Mouse (Mus musculus): ENCODE data around the gene Nxpe3. TPM values are rescaled to one million over a fixed set of nuclear protein-coding genes. Genes with fewer than 3 reads are reported as not detected.

Nxpe3 gene
- polyA plus RNA-seq, 1 experiment from 2014 or later: 0.99 TPM

DNA sequence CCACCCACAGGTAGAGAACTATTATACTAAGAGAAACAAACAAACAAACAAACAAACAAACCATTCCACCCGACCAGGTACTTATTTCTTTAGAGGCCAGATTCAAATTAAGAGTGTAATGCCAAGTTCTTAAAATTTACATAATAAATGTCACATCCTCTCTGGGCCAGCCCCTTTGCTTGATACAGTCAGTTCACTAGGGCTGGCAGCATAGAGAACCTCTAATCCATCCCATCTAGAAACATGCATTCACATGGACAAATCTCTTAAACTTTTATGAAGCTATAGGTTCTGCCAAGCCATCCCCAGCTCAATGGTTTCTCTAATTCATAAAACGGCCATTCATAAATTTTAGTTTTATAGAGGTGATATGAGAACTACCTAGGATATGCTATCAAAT, 57.9 kb downstream of the Nxpe3 start:
- H3K9me3 ChIP-seq (replicated peaks; ENCODE audit: control insufficient read depth, low read length): no peaks in the 10 kb centered on the region
- no peak for ATAC-seq (replicated peaks; ENCODE audit: insufficient number of reproducible peaks, low FRiP score, low TSS enrichment)
- H3K36me3 ChIP-seq (ENCODE audit: control insufficient read depth, insufficient read depth, low read length): no peaks in the 10 kb centered on the region
- H3K4me1 ChIP-seq (ENCODE audit: control insufficient read depth, insufficient read depth, low read length): 0 out of 2 replicates have a peak, but pooled peaks cover 2% of the 10 kb centered on the region
- H3K9ac ChIP-seq (ENCODE audit: low read depth, low read length): no peak overlapping the region
- H3K4me3 ChIP-seq (ENCODE audit: low read depth, low read length): no peak overlapping the region
- no peak overlapping the region for H3K4me2 ChIP-seq
- WGBS (ENCODE audit: insufficient replicate concordance): 73% methylated on average over 2 of the region's 2 CpGs
- no peak overlapping the region for H3K27ac ChIP-seq (ENCODE audit: low read depth, low read length)
- no peaks in the 10 kb centered on the region for H3K27me3 ChIP-seq (ENCODE audit: control insufficient read depth, insufficient read depth, low read length)

GRCm38 (mm10) chr16:55835798-55836197, 59.3 kb downstream of the Nxpe3 start:
- ATAC-seq (replicated peaks; ENCODE audit: insufficient number of reproducible peaks, low FRiP score, low TSS enrichment): no peak
- H3K4me1 ChIP-seq (ENCODE audit: control insufficient read depth, insufficient read depth, low read length): 0 out of 2 replicates have a peak, but pooled peaks cover 2% of the 10 kb centered on the region
- H3K4me3 ChIP-seq (ENCODE audit: low read depth, low read length): no peak overlapping the region
- H3K36me3 ChIP-seq (ENCODE audit: control insufficient read depth, insufficient read depth, low read length): 0 out of 2 replicates have a peak, but pooled peaks cover 2% of the 10 kb centered on the region
- no peak overlapping the region for H3K4me2 ChIP-seq
- no peak overlapping the region for H3K9ac ChIP-seq (ENCODE audit: low read depth, low read length)
- no peak overlapping the region for H3K27ac ChIP-seq (ENCODE audit: low read depth, low read length)
- no peaks in the 10 kb centered on the region for H3K9me3 ChIP-seq (replicated peaks; ENCODE audit: control insufficient read depth, low read length)
- no peaks in the 10 kb centered on the region for H3K27me3 ChIP-seq (ENCODE audit: control insufficient read depth, insufficient read depth, low read length)

DNA sequence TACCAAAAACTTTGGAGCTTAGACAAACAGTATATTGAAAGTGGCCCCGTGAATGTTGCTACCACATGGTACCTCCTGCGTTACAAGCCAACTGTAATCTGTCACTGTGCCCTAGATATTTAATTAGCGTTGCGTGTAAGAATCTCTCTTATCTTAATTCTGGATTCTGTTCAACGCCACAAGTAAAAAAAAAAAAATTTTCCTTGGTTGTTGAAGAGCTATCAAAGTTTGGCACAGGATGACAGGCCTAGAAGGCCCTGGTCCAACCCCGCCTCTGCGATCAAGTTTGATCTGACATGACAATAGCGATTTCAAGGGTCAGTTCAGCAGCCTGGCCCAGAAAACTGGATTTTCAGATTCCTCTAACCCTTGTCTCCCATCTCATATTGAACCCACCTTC, 62.5 kb downstream of the Nxpe3 start:
- no peak overlapping the region for H3K9ac ChIP-seq (ENCODE audit: low read depth, low read length)

GRCm38 (mm10) chr16:55832040-55832439, 63.0 kb downstream of the Nxpe3 start:
- Histone ChIP-seq H3K27me3 (ENCODE audit: control insufficient read depth, insufficient read depth, low read length) (no peaks in the 10 kb centered on the region), H3K9me3 (replicated peaks; ENCODE audit: control insufficient read depth, low read length) (no peaks in the 10 kb centered on the region), H3K4me1 (ENCODE audit: control insufficient read depth, insufficient read depth, low read length) (no peaks in the 10 kb centered on the region), H3K4me3 (ENCODE audit: low read depth, low read length) (no peak overlapping the region), H3K27ac (ENCODE audit: low read depth, low read length) (no peak overlapping the region), H3K36me3 (ENCODE audit: control insufficient read depth, insufficient read depth, low read length) (0 out of 2 replicates have a peak, but pooled peaks cover 2% of the 10 kb centered on the region), H3K4me2 (no peak overlapping the region), H3K9ac (ENCODE audit: low read depth, low read length) (no peak overlapping the region)
- ATAC-seq (replicated peaks; ENCODE audit: insufficient number of reproducible peaks, low FRiP score, low TSS enrichment): no peak
- WGBS (ENCODE audit: insufficient replicate concordance): 84% methylated on average over 6 of the region's 6 CpGs

More for the DNA sequence above, 62.5 kb downstream of the Nxpe3 start:
- Histone ChIP-seq H3K4me2 (no peak overlapping the region), H3K4me1 (ENCODE audit: control insufficient read depth, insufficient read depth, low read length) (no peaks in the 10 kb centered on the region), H3K9me3 (replicated peaks; ENCODE audit: control insufficient read depth, low read length) (no peaks in the 10 kb centered on the region), H3K27me3 (ENCODE audit: control insufficient read depth, insufficient read depth, low read length) (no peaks in the 10 kb centered on the region), H3K36me3 (ENCODE audit: control insufficient read depth, insufficient read depth, low read length) (0 out of 2 replicates have a peak, but pooled peaks cover 2% of the 10 kb centered on the region), H3K27ac (ENCODE audit: low read depth, low read length) (no peak overlapping the region), H3K4me3 (ENCODE audit: low read depth, low read length) (no peak overlapping the region)
- 85% methylated on average over 8 of the region's 8 CpGs for WGBS (ENCODE audit: insufficient replicate concordance)
- ATAC-seq (replicated peaks; ENCODE audit: insufficient number of reproducible peaks, low FRiP score, low TSS enrichment): no peak

GRCm38 (mm10) chr16:55831451-55831850, 63.6 kb downstream of the Nxpe3 start:
- H3K4me2 ChIP-seq: no peak overlapping the region
- 88% methylated on average over 1 of the region's 1 CpGs for WGBS (ENCODE audit: insufficient replicate concordance)
- no peak overlapping the region for H3K27ac ChIP-seq (ENCODE audit: low read depth, low read length)
- no peak overlapping the region for H3K9ac ChIP-seq (ENCODE audit: low read depth, low read length)
- H3K36me3 ChIP-seq (ENCODE audit: control insufficient read depth, insufficient read depth, low read length): 0 out of 2 replicates have a peak, but pooled peaks cover 2% of the 10 kb centered on the region
- H3K4me3 ChIP-seq (ENCODE audit: low read depth, low read length): no peak overlapping the region
- H3K9me3 ChIP-seq (replicated peaks; ENCODE audit: control insufficient read depth, low read length): no peaks in the 10 kb centered on the region
- H3K4me1 ChIP-seq (ENCODE audit: control insufficient read depth, insufficient read depth, low read length): no peaks in the 10 kb centered on the region
- H3K27me3 ChIP-seq (ENCODE audit: control insufficient read depth, insufficient read depth, low read length): no peaks in the 10 kb centered on the region
- no peak for ATAC-seq (replicated peaks; ENCODE audit: insufficient number of reproducible peaks, low FRiP score, low TSS enrichment)

DNA sequence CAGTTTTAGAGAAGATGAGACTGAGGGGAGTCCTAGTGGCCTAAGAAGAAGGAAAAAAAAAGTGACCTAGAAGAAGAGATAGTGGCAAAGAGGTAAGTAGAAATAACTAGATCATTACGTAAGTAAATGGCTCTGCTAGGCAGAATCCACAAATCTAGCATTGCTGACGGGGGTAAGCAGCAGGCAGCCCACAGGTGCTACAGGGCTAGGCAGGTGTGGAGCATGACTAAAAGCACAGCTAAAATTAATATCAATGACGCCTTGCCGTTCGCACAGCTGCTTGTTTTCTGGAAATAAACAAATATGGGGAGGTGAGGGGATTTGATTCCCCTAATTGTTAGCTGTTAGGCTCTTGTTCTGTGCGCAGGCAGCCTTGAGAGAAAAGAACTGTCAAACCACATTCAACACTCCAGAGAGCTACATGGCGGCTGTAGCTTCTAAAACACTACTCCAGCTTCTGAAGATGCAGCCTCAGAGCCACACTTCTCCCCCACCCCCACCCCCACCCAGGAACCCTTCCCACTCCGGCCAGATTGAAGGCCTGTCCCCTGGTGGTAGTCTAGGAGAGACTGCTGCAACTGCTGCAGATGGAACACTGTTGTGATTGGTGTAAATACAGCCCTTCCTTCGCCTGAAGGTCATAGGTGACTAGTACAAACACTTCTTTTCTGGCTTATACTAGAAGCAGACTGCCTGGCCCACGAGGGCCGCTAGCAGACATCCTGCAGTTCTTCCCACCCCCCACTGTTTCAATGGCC, 71.5 kb downstream of the Nxpe3 start:
- WGBS (ENCODE audit: insufficient replicate concordance): 55% methylated on average over 11 of the region's 11 CpGs
- Histone ChIP-seq H3K4me2 (peak overlapping the region; percentile 84; the same call in 1 of the 2 replicates), H3K9ac (ENCODE audit: low read depth, low read length) (no peak overlapping the region), H3K4me1 (ENCODE audit: control insufficient read depth, insufficient read depth, low read length) (peaks cover 9% of the 10 kb centered on the region), H3K4me3 (ENCODE audit: low read depth, low read length) (no peak overlapping the region), H3K27me3 (ENCODE audit: control insufficient read depth, insufficient read depth, low read length) (no peaks in the 10 kb centered on the region), H3K27ac (ENCODE audit: low read depth, low read length) (no peak overlapping the region), H3K9me3 (replicated peaks; ENCODE audit: control insufficient read depth, low read length) (no peaks in the 10 kb centered on the region), H3K36me3 (ENCODE audit: control insufficient read depth, insufficient read depth, low read length) (no peaks in the 10 kb centered on the region)
- ATAC-seq (replicated peaks; ENCODE audit: insufficient number of reproducible peaks, low FRiP score, low TSS enrichment): no peak

DNA sequence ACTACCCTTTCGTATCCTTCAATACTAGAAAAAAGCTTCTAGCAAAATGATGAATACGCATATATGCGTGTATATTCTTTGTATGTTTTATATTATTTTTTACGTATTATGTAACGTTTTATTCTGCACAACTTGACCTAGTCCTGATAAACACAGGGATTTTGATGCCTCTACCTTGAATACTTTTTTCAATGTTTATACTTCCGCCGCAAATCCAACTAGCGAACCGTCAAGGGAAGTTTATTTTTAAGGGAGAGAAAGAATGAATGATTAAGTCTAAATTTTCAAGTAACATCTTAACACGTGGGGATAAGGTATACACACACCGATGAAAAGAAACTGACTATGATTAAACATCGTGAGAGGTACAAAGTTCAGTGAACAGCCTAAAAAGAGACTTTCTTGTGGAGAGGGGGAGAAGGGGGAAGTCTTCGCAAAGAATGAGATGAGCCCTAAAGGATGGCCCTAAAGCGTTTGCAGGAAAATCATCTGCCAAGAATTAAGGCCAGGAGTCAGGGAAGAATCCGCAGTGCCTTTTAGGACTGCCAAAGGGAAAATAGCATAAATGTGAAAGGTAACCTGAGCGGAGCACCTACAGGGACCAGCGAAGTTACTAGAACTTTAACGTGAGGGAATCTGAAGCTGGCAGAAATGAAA, 72.2 kb downstream of the Nxpe3 start:
- H3K4me1 ChIP-seq (ENCODE audit: control insufficient read depth, insufficient read depth, low read length): peaks cover 9% of the 10 kb centered on the region

DNA sequence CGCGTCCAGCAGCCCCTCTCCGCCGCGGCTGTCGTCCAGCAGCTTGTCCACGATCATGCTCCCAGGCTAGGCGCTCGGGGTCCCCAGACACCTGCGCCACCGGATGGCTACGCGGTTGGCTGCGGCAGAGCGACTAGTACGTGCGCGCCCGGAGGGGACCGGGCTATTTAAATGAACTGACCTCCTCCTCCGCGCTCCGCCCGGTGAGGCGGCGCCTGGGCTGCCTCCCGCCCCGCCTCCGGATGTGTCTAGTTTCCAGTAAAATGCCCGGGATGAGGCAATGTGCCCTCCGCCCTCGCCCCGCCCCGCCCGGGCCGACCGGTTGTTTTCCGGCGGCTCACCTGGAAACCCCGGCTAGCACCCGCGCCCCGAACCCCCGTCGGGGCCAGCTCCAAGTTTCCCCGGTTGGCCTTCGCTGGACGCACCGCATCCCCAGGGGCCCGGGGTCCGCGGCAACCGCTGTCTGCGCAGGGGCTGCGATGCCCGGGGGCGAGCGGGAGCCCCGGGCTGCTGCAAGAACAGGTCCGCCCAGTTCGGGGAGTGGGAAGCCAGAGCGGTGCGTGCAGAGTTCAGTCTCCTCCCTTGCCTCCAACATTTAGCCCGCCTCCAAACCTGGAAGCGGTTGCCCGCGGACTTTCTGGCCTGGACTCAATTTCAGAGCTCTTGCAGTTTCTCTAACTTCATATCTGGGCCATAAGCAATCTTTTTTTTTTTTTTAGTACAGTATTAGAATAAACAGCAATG, 72.9 kb downstream of the Nxpe3 start:
- peak overlapping the region; percentile 90 for H3K27ac ChIP-seq (ENCODE audit: low read depth, low read length)
- peak overlapping the region; percentile 84 for H3K4me2 ChIP-seq
- under 1% methylated on average over 62 of the region's 67 CpGs for WGBS (ENCODE audit: insufficient replicate concordance)
- ATAC-seq (replicated peaks; ENCODE audit: insufficient number of reproducible peaks, low FRiP score, low TSS enrichment): peak; percentile 95
- H3K9ac ChIP-seq (ENCODE audit: low read depth, low read length): peak overlapping the region; percentile 86
- H3K4me3 ChIP-seq (ENCODE audit: low read depth, low read length): peak overlapping the region; percentile 93
- no peaks in the 10 kb centered on the region for H3K9me3 ChIP-seq (replicated peaks; ENCODE audit: control insufficient read depth, low read length)
- peaks cover 9% of the 10 kb centered on the region for H3K4me1 ChIP-seq (ENCODE audit: control insufficient read depth, insufficient read depth, low read length)
- H3K27me3 ChIP-seq (ENCODE audit: control insufficient read depth, insufficient read depth, low read length): no peaks in the 10 kb centered on the region
- H3K36me3 ChIP-seq (ENCODE audit: control insufficient read depth, insufficient read depth, low read length): 0 out of 2 replicates have a peak, but pooled peaks cover 5% of the 10 kb centered on the region

More for the DNA sequence above, 72.2 kb downstream of the Nxpe3 start:
- Histone ChIP-seq H3K9me3 (replicated peaks; ENCODE audit: control insufficient read depth, low read length) (no peaks in the 10 kb centered on the region), H3K36me3 (ENCODE audit: control insufficient read depth, insufficient read depth, low read length) (0 out of 2 replicates have a peak, but pooled peaks cover 2% of the 10 kb centered on the region), H3K4me2 (peak overlapping the region; percentile 84), H3K9ac (ENCODE audit: low read depth, low read length) (no peak overlapping the region), H3K27ac (ENCODE audit: low read depth, low read length) (peak overlapping the region; percentile 85), H3K27me3 (ENCODE audit: control insufficient read depth, insufficient read depth, low read length) (no peaks in the 10 kb centered on the region), H3K4me3 (ENCODE audit: low read depth, low read length) (peak overlapping the region; percentile 93)
- WGBS (ENCODE audit: insufficient replicate concordance): 42% methylated on average over 18 of the region's 18 CpGs
- no peak for ATAC-seq (replicated peaks; ENCODE audit: insufficient number of reproducible peaks, low FRiP score, low TSS enrichment)

Measured in heart, embryonic 11.5 days (tissue).